Mouse (Mus musculus) kidney, postnatal 4 days (tissue): Measurements from ENCODE around the gene Lsm3.

ENCODE experiments used
- DNase-seq, 2 experiments: peaks; one replicate each; pipeline ENCODE4 v3.0.0; 2021; ENCODE audit warnings: mixed read lengths in 2 of 2

Gene Lsm3

DNA sequence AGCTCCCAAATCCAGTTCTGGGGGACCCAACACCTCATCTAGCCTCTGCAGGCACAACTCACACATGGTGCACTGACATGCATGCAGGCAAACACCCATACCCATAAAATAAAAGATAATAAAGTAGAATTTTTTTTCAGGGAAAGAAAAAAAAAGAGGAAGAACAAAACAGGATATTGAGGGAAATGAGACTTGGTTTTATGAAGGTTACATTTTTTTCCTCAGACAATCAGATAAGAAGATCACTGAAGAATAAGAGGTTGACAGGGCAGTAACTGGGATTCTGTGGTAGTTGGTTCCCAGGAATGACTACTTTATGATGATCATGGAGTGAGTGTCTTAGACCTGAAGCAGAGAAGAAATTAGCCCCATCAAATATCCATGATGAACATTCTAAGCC, 1.6 kb upstream of the Lsm3 start:
- no peak for DNase-seq

DNA sequence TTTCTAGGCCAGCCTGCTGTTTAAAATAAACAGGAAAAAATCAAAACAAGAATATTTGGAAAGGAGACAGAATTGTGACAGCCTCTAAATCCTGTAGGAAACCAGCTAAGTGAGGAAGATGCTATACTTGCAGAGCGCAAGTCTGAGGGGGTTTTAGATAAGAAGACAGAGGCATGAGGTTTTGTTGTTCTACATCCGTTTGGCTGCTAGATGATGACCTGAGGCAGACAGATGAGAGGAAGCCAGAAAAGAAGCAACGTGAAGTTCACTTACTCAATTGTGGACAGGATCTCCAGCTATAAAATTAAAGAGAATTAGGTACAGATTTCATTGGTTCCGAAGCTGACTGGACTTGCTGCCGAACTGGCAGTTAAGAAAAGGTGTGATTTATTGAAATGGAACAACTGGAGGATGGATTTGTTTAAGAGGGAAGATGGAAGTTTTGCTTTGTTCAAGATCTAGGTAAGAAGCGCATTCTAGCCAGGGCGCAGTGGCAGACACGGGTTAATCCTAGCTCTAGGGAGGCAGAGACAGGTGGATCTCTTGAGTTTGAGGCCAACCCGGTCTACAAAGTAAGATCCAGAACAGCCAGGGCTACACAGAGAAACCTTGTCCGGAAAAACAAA, 878 bp upstream of the Lsm3 start:
- DNase-seq = no peak

DNA sequence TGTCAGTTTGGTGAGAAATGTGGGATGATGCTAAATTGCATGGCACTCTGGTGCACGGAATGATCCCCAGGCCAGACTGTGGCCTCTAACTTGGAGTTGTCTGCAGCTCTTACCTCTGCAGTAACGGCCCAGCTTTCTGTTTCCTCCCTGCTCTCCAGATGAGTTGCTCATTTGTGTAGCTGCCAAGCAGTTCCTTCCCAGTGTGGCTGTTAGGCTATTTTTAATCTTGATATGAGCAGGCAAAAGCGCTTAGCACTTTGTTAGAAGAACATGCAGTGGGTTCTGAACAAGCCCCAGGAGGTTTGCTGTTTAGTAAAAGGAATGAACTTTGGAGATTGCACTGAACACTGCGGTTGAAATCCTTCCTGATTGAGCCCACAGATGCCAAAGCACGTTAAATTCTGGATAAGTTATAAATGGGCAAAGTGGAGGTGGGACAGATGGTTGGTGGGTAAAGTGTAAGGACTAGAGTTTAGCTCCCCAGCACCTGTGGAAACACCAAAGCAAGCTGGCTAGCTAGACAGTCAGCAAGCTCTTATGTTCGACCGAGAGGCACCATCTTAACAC, 2.8 kb downstream of the Lsm3 start:
- DNase-seq = no peak

DNA sequence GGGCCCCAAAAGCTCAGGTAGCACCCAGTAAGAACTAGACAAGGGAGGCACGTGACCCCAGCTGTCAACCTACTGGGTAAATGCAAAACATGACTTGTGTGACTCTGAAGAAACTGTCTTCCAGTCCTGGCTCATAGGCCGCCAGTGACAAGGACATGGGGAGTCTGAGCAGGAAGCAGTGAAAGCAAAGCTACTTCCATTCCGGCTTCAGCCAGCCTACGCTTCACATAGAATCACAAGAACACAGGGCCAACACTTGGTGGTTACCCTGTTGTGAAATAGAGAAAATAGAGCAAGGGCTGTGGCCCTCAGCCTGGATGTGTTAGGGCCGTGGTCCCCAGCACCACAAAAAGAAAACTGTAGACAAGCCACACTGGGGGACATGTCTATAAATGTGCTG, 7.1 kb downstream of the Lsm3 start:
- DNase-seq = no peak

DNA sequence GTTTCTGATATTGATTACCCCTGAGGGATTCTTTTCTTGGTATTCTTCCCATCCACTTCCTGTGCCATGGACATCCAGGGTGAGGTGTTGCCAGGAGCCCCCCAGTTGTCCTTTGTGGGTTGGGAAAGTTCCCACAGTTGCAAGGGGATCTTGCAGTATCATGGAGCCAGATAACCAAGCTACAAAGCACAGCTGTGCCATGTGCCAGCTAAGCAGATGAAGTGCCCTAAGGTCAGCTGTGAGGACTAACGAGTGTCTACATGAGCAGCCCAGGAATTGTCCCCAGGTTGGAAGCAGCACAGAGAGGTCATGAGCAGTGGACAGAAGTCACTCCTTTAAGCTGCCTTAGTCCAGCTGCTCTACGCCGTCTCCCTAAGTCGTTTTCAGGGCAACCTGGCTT, 9.8 kb downstream of the Lsm3 start:
- no peak for DNase-seq

DNA sequence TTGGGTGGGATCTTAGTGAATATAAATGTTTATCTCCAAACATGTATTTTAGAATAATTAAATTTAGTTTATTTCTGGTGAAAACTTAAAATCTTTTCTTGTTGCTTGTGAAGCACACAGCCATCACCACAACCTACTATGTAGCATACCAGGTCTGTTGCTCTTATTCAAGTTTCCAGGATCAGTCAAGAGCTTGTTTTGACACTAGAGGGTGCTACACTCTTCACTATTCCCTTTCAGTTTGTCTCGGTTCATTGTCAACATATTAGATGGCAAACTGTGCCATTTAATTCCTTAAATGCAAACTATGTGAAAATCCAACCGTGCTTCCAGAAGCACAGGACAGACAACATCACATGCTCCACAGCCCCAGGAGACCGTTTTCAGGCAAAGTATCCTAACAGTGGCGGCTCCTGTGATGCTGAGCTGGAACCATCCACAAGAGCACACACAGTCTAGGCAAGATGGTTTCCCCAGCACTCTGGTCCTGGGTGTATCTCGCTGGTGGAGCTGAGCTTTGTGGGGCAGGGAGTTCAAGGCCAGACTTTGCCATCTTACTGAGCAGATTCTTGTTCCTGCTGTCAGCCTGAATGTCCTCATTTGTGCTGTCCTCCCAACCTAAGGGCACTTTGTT, 11.6 kb downstream of the Lsm3 start:
- no peak for DNase-seq

DNA sequence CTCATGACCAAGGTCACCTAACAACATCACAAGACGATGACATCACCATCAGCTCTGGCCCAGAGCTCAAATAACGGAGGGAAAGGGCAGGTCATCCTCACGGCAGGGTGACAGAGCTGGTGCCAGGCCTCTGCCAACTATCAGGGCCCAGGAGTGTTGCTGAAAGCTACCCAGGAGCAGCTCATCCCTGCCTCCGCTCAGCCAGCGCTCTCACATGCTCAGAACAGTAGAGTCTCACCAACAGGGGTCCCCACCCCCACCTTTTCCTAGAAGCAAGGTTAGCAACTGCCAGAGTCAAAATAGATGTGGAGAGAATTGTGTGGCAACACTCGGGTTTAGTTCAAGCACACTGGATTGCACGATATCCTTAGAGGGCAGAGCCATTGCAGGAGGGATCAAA, 12.5 kb downstream of the Lsm3 start:
- no peak for DNase-seq

DNA sequence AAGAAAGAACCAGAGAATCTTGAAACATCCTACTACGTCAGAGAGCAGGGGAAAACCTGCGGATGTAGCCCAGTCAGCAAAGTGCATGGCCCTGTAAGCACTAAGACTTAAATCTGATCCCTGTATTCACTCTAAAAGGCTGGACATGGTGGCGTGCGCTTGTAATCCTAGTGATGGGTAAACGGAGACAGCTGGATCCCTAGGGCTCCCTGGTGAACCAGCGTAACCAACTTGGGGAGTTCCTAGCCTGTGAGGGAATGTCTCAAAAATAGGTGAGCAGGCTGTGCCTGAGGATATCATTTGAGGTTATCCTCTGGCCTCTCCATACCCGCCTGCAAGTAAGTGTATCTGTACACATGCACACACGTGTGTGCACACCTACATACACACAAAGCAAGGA, 14.9 kb downstream of the Lsm3 start:
- DNase-seq = no peak

DNA sequence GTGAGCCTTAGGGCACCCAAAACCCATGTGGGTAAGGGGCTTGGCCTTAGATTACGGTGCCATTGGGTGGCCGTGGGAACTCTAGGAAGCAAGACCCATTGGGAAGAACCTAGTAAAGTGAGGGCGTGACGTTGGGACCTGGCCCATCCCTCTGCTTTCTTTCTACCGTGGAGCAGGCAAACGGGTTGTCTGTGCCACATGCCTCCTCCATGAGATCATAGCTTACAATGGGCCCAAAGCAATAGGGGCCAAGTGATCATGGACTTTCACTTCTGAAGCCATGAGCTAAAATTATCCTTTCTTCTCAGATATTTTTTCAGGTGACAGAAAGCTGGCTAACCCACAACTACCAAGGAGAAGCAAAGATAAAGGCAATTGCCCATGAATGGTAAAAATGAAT, 15.5 kb downstream of the Lsm3 start:
- DNase-seq = no peak

DNA sequence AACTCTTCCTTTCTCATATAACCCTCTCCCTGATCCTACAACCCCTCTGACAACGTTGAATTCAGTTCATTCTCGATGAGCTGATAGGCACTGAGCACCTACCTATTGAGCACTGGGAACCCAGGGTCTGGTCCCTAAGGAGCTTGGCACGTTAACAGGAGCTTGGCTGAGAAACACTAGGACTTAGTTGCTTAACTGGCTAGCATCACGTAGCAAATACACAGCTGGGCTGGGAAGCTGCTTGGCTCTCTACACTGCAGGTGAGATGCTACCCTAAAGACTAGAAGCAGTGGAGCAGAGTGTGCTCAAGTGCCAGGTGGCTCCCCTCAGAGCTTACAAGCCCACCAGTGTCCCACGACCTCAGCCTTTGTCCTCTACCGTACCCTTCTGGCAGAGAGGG, 16.9 kb downstream of the Lsm3 start:
- DNase-seq = peak in 1 of 2 experiments; percentile 15

DNA sequence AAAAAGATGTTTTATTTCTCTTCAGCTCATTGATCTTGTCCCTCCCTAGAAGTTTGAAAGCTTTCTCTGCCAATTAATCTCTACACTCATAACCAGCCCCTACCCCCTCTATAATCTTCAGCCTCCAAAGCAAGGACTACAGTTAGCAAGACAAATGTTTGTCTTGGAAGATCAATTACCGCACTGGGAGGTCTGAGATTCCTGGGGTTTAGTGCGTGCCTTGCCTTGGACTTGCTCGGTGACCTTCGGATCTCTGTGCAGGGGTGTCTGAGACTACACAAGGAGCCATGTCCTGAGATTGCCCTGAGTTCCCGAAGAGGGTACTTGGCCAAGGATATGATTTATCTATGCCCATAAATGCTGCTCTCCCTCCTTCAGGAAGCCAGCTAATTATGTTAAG, 17.6 kb downstream of the Lsm3 start:
- DNase-seq = peak; percentile 30 to 55

DNA sequence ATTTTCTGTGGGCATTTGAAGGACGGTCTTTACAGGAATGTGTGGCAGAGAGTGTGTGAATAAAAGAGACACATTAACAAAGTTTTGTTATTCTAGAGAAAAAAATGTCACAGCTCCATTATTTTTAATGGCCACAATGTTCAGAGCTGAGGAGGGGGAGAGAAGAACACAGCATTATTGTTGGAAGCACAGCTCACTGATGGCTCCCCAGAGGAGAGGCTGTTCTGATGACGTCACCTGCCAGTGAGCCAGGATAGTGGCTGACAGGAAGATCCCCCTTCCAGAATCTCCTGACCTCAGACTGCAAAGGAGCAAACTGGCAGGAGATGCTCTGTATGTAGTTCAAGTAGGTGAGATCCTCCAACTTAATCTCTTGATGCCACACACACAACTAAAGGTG, 18.0 kb downstream of the Lsm3 start:
- DNase-seq = peak in 1 of 2 experiments; percentile 39

DNA sequence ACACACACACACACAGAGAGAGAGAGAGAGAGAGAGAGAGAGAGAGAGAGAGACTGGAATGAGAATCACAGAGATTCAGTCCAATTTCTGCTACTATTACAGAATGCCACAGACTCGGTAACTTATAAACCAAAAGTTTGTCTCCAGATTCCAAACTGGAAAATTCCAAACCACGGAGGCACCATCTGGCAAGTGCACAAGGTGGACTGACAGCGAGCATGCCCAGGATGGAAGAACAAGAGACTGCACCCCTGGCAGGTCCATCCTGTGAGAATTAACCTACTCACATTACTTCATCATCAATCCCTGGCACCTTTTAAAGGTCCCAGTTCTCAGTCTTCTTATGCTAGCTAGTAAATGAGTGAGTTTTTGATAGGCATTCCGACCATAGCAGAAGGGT, 18.5 kb downstream of the Lsm3 start:
- DNase-seq = no peak

DNA sequence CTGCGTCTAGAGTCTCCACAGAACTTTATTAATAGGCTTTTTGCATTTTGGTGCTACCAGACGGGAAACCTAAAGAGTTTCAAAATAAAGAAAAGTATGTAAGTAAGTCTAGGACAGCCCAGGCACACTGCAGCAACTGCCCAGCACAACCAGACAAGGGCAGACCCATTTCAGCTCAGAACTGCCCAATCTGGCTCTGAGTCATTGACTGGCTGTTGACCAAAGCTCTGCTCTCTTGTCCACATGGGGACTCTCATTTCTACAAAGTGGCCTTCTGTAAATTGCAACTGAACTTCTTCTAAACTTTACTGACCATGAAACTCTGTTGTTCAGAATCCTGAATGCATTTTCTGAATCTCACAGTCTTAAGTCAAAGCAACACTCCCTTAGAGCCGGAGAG, 19.5 kb downstream of the Lsm3 start:
- DNase-seq = no peak

DNA sequence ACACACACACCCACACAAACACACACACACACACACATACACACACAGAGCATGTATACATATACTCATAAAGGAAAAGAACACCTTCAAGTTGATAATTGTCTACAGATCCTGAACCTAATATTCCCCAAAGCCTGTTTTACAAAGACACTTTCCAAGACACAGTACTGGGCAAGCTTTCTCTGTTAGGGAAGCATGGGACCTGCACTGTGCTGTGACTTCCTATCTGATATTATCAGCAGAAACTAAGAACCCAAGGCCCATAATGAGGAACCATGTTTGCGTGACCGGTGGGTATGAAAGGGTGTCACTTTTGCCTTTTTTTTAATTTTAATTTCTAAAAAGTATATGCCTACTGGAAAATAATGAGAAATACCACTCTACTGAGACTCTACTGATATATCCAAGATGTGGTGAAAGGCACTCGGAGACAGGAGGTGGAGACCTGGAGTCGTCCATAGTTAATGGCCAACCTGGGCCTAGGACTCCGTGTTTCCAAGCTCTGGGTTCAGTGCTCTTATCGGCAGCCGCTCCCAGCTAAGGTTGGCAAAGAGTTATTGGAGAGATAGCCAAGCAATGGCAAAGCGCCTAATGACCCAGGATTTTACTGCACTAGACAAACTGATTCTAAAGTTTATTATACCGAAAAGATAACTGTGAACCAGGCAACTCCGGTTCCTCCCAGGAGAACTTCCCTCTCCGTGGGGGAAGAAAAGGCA, 20.5 kb downstream of the Lsm3 start:
- DNase-seq = no peak

DNA sequence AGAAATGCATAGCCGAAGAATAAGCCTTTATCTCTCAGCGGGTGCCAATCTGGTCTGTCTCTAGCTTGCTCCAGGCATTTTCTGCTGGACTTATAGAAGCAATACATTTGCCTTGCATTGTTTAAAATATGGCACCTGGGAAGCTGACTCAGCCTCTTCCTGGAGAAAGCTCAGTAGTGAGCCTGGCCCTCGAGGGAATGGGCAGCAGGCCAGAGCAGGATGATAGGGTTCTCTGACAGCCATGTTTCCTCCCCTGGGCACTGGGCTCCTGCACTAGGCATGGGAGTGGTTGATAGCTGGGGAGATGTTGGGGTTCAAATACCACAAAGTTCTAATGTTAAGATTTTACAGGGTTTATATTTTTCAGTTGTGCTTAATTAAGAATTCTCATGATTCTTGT, 25.5 kb downstream of the Lsm3 start:
- no peak for DNase-seq

DNA sequence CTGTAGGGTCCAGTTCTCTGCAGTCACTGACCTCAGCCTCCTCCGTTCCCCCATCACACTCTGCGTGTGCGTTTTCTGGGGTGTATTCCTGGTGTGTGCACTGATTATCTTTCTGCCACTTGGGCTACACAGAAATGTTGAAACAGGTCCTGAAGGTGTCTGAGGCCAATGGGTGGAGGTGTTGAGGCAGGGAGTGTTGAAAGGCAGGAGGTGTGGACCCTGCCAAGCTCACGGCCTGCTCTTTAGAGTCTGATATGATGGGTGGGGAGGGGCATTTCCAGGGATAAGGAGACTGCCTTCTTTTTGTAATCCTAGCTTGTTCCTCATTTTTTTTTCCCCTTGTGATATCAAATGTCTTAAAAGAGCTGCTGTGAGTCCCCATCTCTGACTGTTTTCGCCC, 27.3 kb downstream of the Lsm3 start:
- no peak for DNase-seq

DNA sequence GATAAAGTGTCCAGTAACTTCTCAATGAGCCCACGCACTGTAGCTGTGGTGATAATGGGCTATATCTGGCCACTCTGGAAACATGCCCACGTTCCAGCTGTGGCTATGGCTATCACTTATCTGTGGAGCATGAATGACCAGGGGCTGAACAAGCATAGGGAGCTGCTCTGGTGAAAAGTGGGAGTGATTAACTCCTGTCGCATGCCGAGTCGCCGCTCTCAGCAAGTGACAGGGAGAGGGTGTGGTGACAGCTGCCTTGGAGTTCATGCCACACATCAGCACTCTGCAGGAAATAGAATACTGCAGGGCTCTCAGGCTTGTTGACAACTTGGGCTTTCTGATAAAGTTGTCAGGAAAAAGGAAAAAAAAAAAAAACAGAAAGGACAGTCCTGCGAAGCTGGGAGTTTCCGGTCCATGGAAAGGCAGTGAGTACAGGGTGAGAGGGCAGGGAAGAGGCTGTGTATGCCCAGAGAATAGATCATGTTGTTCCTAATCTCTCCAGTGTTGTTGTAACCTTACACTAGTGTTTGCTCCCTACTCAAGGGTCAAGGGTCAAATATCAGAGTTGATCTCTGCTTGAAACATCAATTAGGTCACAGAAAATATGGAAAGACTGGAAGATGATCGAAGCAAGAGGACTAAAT, 30.6 kb downstream of the Lsm3 start:
- peak; percentile 21 to 31 for DNase-seq

DNA sequence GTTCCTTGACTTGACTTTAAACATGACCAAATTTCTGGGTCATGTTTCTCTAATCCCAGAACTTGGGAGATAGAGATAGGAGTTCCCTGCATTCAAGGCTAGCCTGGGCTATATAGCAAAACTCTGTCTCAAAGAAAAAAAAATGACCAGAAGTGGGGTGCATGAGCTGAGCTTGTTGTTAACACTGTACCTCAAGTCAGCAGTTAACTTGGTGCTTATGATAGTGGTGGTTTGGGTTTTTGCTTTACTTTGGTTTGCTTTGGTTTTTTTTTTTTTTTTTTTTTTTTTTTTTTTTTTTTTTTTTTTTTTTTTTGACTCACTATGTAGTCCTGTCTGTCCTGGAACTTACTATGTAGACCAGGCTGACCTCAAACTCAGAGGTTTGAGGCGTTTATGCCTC, 31.6 kb downstream of the Lsm3 start:
- no peak for DNase-seq

DNA sequence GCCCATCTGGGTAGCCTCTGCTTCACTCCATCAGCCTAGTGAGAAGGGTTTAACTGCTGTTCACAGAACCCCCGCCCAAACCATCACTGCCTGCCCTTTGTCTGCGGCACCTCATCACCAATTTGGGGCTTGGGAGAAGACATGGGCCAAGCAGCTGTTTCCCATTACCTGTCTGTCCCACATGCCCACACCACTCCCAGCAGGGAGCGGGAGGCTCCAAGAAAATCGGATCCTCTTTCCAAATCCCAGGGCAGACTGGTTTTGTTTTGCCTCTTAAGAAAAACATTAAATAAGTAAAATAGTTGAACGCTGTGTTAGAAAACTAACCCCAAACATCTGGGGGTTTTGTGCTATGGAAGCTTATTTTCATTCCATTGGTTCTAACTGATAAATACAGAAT, 33.9 kb downstream of the Lsm3 start:
- no peak for DNase-seq

DNA sequence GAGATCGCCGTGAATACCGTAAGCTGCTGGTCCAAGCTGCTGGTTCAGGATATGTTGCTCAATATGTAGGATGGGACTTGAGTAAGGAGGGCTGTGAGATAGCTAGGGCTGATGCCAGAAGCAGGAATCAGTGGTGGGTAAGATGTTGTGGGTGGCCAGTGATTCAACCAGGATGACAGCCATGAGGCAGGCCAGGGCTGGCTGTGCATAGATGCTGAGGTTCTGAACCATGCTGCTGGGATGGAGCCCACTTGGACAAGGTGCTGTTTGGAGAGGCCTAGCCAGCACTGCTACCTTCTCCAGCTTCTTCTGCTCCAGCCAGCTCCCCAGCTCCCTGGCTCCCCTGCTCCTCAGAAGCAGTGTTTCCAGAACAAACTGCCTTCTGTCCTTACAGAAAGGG, 35.9 kb downstream of the Lsm3 start:
- no peak for DNase-seq

DNA sequence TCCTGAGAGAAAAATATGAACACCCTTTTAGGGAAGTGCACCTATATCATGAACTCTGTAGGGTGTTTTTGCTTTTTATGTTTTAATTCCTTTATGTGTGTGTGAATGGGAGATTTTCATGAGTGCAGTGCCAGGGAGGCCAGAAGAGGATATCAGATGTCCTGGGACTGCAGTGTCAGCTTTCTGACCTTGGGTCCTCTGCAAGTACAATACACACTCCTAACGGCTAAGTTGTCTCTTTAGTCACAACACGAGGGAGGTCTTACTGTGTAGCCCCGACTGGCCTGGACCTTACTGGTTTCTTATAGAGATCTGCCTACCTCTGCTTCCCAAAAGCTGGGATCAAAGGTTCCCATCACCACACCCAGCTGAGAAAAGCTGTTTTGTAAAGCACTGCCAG, 37.0 kb downstream of the Lsm3 start:
- DNase-seq = no peak

DNA sequence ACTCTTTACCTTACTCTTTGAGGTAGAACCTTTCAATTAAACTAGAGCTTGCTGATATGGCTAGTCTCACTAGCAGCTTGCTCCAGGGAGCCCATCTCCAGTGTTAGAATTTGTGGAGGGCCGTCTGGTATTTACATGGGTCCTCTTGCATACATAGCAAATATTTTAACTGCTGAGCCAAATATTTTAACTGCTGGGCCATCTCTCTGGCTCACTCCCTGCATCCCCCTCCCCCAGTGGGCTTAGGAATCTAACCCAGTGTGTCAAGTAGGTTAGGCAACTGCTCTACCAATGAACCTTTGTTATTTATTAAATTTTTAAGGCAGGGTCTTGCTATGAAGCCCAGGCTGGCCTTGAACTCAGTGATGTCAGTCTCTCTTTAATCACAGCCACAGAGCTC, 42.8 kb downstream of the Lsm3 start:
- DNase-seq = peak; percentile 9 to 31

DNA sequence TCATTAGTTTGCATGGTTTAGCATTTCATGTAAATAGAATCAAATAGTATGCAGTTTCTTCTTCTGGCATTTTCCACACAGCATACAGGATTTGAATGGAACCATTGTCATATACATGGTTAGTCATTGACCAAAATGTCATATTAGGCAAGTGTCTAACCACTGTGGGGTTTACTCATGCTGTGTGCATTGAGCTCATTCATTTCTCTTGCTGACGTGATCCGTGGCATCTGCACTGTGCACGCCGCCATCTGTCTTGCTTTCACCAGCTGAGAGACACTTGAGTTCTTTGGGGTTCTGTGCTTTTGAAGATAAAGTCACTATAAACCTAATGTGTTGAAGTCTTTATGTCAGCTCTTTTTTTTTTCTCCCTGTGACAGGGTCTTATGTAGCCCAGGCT, 43.6 kb downstream of the Lsm3 start:
- DNase-seq = no peak
